Mouse (Mus musculus) G1E-ER4 (cell line): ENCODE data around the gene A630076J17Rik. TPM values are rescaled to one million over a fixed set of nuclear protein-coding genes. Genes with fewer than 3 reads are reported as not detected.

Experiments
- GATA1 ChIP-seq: IDR thresholded peaks from one replicate; pipeline ENCODE4 v1.8.0; 2012; ENCODE audit warnings: low read length, inconsistent platforms
- polyA plus RNA-seq: library from polyadenylated mRNA; stranded (reverse); fragments of >175 nt; gene quantifications from 2 replicates; pipeline ENCODE4 v1.2.3, GENCODE M21; 2012

Gene A630076J17Rik
- polyA plus RNA-seq, 1 experiment, result not detected

DNA sequence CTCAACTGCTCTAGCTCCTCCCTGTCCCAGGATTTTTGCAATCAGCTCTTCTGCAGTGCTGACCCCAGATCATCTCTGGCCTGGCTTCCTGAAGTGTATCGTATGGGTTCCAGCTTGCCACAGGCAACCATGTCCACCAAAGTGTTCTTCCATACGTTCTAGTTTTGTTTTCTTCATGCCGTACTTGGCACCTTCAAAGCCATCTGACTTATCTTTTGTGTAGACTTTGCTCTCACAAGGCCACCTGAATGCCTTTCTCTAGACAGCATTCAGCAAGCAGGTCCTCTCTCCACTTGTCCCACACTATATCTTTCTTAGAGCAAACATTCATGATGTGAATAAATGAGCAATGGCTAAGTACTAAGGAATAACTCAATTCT, 13.3 kb upstream of the A630076J17Rik start:
- no peak for TF ChIP-seq GATA1

DNA sequence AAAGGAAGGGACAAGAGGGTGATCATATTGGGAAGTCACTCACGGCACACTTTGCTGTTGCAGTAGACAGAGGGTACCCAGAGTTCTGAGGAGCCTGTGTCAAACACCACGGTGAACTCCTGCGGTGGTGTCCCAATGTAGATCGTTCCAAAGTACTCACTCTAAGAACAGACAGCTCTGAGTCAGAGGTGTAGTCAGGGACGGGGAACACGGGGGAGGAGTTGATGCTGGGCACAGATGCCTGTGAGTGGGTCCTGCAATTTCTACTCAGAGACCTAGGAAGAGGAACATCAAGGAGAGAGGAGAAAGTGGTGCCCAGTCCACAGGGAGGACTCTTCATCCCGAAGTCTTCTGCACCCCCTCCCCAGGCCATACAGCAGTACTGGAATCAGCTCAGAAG, 11.8 kb upstream of the A630076J17Rik start:
- no peak for TF ChIP-seq GATA1

DNA sequence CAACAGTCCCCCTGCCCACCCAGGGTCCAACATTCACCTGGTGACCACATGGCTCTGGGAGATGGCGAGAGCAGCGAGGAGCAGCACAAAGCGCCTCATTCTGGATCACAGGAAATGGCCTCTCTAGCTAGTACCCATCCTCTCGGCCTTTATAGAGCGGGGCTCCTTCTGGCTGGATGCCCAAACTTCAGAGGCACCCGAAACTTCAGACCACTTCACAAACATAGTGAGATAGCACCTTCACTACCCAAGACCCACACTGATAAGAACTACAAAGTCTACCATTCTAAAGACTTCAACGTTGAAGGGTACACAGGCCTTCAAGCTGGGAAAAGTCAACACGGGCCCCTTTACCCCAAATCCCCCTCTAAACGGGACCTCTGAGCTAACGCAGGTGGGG, 8.8 kb upstream of the A630076J17Rik start, which contains the start of gene Cym:
Gene Cym, minus strand, starts transcription at position 125 of the 400 bp plus-strand sequence.
- TF ChIP-seq GATA1, result no peak

DNA sequence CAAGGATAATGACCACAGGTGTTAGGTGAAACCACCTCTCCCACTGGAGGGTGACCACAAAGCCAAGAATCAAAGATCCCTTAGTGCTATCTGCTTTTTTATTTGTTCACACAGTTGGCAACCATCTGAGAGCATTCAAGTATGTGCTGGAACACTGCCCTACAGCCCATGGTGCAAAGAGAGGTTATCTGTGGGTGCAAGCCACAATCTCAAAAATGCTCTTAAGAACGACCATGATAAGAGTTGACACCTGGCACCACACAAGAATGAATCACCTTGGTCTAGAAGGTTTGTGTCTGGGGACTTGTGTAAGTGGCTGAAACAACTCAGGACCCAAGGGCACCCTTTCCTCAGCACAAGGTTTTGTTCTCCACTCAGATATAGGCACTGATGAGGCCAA, 7.2 kb upstream of the A630076J17Rik start:
- TF ChIP-seq GATA1, result no peak

DNA sequence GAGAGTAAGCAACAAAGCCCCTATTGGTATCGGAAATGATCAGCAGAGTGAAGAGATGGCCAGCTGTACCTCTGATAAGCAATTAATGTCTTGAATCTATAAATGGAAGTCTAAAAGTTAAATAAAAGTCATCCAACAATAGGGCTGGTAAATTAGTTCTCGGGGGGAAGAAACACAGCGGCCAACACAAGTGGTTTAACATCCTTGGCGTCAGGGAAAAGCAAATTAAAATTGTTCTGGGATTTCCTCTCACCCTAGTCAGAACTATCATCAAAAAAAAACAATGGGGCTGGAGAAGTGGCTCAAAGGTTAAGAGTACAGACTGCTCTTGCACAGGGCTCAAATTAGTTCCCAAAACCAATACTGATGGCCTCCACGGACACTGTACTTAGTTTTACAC, 4.6 kb upstream of the A630076J17Rik start:
- no peak for TF ChIP-seq GATA1

DNA sequence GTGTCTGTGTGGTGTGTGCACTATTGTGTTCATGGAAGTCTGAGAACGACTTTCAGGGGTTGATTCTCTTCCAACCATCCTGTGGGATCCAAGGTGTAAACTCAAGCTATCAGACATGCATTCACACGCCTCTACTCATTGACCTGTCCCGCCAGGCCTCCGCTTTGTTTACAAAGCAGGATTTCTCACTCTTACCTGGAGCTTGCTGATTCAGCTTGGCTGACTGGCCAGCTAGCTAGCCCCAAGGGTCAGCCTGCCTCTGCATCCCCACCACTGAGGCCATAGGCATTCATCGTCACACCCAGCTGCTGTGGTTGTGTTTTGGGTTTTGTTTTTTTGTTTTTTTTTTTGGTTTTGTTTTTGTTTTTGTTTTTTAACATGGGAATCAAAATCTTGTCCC, 1.2 kb upstream of the A630076J17Rik start:
- no peak for TF ChIP-seq GATA1

DNA sequence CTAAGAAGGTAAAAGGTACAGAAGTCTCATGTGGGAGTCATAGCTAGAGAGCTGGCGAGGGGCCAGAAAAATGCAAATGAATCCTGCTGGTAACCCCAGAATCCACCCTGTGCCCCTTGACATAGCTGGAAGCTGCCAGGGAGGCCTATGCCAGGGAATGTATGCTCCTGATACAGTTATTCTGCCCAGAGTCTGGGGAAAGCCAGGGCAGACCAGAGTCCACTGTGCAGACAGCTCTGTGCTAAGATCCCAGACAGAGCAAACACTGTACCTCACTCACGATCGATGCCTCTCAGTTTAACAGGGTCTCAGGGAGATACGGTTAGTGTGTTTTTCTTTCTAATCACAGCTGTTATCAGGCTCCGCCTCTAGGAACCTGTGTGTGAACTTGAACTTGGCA, 592 bp upstream of the A630076J17Rik start:
- TF ChIP-seq GATA1, result no peak

DNA sequence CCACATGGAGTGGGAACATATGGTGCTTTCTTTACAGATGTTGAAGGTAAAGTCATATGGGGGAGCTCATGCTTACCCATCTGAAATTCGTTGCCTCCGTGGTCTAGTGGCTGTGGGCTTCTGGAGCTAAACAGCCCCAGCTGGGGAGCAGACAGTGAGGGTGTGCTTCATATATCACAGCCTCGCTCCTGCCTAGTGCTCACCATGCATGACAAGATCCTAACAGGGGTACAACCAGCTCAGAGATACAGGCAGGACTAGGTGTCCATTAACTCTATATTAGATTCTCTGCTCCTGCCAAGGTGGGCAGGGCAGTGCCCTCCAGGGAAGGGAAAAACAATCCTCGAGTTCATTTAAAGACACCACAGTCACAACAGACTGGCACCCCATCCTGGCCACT, 788 bp downstream of the A630076J17Rik start:
- no peak for TF ChIP-seq GATA1

DNA sequence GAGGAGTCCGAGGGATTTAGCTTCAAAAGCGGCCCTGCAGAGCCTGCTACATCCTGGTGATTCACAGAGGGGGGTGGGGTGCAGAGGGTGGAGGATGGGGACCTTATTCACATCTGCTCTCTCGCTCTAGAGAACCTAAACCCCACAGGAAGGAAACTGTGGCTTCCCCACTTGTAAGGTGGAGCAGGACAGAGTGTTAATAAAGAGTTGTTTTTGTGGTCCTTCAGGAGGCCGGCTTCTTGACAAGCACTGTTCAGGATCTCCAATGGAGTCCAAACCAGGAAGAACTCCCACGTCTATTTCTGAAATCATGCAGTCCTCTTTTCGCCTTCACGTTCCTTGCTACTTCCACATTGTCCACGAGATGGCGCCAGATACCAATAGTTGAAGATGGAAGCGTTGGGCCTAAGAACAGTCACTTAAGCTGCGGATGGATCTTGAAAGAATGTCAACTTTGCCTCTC, 3.0 kb downstream of the A630076J17Rik start:
- no peak for TF ChIP-seq GATA1

DNA sequence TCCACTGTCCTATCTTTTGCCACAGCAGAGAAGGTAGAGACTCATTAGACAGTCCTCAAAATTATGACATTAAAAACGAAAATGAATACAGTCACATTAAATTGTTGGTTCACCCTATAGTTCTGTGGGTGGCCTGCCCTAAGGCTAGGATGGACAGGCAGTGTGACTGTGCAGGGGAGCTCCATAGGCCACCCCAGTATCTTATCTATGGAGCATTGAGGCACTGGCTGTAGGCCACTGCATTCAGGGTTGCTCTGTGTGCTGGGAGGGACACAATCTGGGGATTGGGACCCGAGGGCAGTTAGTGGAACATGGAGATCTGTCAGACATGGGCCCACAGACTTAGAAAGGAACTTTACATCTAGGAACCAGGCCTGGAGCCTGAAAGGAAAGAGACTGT, 3.5 kb downstream of the A630076J17Rik start:
- no peak for TF ChIP-seq GATA1

DNA sequence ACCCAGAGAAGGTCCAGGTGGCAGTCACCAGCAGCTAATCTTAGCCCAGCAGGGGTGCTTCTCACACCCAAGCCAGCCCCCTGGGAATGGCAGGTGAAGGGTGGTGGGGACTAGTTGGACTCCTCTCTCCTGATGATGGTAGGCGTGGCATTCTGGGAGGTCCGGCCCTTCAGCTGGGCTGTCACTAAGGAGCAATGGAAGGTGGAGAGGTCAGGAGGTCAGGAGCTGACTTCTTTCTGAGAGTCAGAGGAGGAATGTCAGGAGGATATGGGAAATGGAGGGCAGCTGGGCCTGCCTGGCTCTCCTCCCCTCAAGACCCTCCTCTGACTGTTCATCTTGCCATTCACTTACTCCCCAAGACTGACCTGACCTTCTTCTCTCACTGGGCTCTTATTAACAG, 7.6 kb downstream of the A630076J17Rik start:
- TF ChIP-seq GATA1, result no peak

DNA sequence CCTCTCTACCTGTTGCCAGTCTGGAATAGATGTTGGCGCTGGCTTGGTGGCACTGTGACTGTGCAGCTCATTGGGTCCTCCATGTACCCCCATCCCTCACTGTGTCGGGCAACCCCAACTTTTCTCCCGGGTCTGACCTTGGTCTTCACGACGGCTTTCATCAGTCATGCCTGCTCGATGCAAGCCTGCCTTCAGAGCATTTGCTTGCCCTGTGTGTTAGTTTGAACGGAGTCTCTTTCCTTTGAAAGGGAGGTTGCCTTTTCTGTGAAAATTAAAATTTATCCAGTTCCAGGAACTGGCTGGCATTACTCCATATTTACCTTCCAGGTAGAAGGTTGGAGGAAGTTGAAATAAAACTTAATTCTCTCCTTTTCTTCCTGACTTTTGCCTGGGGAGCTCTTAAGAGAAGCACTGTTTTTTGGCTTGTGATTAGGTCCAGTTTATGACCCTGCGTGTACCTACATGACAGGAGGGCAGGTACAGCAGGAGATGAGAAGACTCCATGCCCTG, 8.1 kb downstream of the A630076J17Rik start:
- no peak for TF ChIP-seq GATA1

DNA sequence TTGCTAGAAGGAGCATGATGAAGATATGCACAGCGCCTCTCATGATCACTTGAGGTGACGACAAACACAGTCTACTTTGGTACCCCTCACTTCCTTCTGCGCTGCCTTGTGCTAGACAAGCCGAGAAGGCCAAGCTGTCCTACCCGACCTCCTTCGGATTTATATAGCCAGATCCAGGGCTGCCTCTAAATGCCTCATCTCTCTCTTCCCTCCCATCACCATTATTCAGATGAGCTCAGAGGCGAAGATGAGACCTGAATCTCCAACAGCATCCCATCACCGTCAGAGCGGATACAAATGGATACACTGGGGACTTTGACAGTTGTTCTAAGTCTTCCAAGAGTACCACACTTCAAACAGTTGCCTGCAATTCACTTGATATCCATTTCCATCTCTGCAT, 9.2 kb downstream of the A630076J17Rik start, which contains the start of gene Prok1:
Gene Prok1, minus strand, starts transcription at position 101 of the 400 bp plus-strand sequence.
- TF ChIP-seq GATA1, result no peak

DNA sequence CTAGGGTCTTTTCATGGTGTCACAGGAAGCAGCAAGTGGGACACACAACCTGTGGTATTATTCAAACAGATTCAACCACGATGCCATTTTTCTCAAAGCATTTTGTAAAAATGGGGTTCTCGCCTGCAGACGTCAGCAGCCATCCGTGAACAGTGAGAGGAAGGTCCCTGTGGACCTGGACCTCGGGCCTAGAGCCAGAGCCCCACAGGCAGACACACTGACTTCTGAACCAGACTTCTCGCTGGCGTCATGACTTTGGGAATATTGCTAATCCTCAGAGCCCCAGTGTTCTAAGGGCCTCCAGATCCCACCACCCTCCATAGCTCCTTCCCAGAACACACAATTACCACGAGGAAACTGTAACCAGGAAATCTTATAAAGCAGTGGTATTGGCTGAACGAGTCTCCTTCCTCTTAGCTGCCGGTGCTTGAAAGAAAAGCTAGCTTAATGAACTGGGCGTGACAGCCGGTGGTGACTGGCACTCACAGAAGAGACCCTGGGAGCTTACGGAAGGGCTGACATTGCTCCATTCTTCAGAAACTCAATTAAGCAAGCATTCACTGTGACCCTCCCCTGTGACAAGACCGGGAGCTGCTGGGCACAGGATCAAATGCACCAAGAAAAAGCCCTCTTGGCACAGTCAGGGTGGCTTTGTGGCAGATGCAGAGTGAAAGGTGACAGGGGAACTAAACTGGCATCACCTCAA, 11.1 kb downstream of the A630076J17Rik start:
- no peak for TF ChIP-seq GATA1

DNA sequence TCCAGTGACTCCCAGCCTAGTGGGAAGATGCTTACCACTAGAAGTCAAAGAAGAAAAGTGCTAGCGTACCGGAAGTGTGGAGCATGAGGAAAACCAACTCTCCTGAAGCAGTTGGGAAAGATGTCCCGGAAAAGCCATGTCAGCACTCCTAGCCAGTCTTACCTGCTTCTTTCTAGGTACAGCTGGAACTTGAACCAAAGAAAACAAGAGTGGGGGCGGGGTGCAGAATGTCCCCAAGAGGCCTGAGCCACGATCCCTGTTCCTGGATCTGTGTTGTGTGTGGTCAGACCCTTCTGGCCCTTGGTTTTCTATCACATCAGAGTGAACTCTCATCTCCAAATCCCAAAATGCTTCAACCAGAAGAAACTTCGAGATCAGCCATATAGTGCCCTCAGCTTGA, 16.5 kb downstream of the A630076J17Rik start:
- no peak for TF ChIP-seq GATA1

DNA sequence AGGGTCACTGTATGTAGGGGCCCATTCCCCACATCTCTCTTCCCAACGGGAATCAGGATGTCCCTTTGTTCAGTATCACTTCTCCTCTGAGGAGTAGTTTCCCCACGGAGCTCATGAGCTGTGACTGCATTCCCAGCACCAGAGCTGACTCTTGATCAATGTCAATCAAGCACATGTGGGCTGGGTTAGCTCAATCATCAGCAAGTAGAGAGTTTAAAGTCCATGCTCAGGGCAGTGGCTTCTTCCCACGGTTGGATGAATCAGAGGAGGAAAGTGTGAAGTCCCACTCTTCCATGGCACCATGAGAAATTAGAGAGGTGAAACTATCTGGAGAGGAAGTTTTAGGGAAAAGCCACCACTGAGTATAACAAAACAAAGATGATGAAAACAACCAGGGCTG, 18.6 kb downstream of the A630076J17Rik start:
- no peak for TF ChIP-seq GATA1

DNA sequence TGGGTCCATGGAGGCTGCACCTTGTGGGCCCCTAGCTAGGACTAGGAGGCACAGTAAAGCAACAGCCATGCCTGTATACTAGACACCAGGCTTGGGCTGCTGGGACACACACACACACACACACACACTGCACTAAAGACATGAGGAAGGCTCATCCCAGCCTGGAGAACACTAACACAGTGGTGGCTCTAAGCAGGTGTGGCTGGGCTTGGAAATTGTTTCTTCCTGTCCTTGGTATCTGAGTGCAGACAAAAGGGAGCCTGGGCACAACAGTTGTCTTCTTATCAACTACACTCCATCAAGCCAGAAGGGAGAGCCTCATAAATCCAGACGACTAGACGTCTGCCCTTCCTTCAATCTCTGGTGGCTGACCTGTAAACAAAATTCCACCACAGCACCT, 19.9 kb downstream of the A630076J17Rik start:
- TF ChIP-seq GATA1, result no peak

DNA sequence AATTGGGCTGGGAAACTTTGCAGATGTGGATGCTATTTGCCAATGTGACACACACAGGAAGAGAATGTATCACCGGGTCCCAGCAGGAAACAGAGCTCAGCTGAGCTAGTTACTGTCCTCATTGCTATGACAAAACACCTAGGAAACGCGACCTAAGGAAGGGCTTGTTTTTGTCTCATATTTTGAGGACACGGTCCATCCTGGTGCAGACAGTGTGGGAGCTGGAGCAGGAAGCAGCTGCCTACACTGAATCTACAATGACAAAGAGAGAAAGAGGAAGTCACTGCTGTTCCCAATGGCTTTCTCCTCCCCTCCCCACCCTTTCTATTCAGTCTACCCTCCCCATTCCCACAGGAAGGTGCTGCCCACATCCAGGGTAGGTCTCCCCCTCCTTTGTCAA, 21.6 kb downstream of the A630076J17Rik start:
- no peak for TF ChIP-seq GATA1

DNA sequence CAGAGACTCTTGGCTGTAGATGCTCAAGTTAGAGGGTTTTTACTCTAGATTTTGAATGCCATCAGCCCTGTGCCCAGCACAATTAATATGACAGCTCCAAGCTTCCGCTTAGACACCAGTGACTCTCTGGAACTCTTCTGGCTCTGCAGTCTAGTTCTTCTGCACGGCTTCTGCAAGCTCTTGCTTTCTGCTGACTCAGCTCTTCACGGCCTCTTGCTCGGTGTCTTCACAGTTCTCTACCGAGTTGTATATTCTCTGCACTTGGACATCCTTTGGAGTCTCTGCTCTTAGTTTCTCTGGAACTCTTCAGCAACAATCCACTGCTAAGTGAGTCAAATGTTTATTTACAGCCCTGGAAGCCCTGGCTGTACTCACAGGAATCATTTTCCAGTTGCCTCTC, 23.5 kb downstream of the A630076J17Rik start:
- no peak for TF ChIP-seq GATA1
